Mouse (Mus musculus) NIH3T3 (cell line): ENCODE measurements around the gene Chmp4b.
A peak's percentile ranks its signal among the peaks of the same experiment; 100 is the strongest.

Source experiments
- DNase-seq: peaks from one replicate; pipeline ENCODE4 v3.0.0-alpha.2; 2012; ENCODE audit warnings: low read depth

The Chmp4b gene

GRCm38 (mm10) chr2:154684901-154685470 is 33.5 kb downstream of the Chmp4b start:
- no peak for DNase-seq

GRCm38 (mm10) chr2:154685772-154686171 is 34.3 kb downstream of the Chmp4b start:
- DNase-seq, result no peak

GRCm38 (mm10) chr2:154686819-154687218 is 35.3 kb downstream of the Chmp4b start:
- DNase-seq, result no peak

- no peak for DNase-seq
Observed at GRCm38 (mm10) chr2:154689391-154689790, 37.9 kb downstream of the Chmp4b start.

GRCm38 (mm10) chr2:154690959-154691358 is 39.5 kb downstream of the Chmp4b start:
- no peak for DNase-seq

- DNase-seq, result no peak
Observed at GRCm38 (mm10) chr2:154693186-154693940, 41.9 kb downstream of the Chmp4b start.

- DNase-seq, result no peak
Observed at GRCm38 (mm10) chr2:154693941-154694256, 42.4 kb downstream of the Chmp4b start.

GRCm38 (mm10) chr2:154695690-154696089 is 44.2 kb downstream of the Chmp4b start:
- DNase-seq, result no peak

GRCm38 (mm10) chr2:154696660-154697059 is 45.2 kb downstream of the Chmp4b start:
- peak; percentile 31 for DNase-seq

GRCm38 (mm10) chr2:154699360-154699759 is 47.9 kb downstream of the Chmp4b start:
- DNase-seq, result no peak

- no peak for DNase-seq
Observed at GRCm38 (mm10) chr2:154700177-154700576, 48.7 kb downstream of the Chmp4b start.

GRCm38 (mm10) chr2:154702637-154703315 is 51.3 kb downstream of the Chmp4b start:
- peak; percentile 89 for DNase-seq

GRCm38 (mm10) chr2:154706526-154707280 is 55.2 kb downstream of the Chmp4b start:
- no peak for DNase-seq

GRCm38 (mm10) chr2:154707284-154707683 is 55.8 kb downstream of the Chmp4b start:
- DNase-seq, result peak; percentile 33

GRCm38 (mm10) chr2:154707830-154708385 is 56.4 kb downstream of the Chmp4b start:
- peak; percentile 40 for DNase-seq

GRCm38 (mm10) chr2:154711701-154712100 is 60.2 kb downstream of the Chmp4b start:
- peak; percentile 33 for DNase-seq

- DNase-seq, result peak; percentile 78
Observed at GRCm38 (mm10) chr2:154712271-154712677, 60.8 kb downstream of the Chmp4b start.

- peak; percentile 55 for DNase-seq
Observed at GRCm38 (mm10) chr2:154713083-154713482, 61.6 kb downstream of the Chmp4b start.

GRCm38 (mm10) chr2:154713964-154714363 is 62.5 kb downstream of the Chmp4b start:
- DNase-seq, result no peak

GRCm38 (mm10) chr2:154716586-154716985 is 65.1 kb downstream of the Chmp4b start:
- DNase-seq, result no peak

GRCm38 (mm10) chr2:154717081-154717480 is 65.6 kb downstream of the Chmp4b start:
- peak; percentile 42 for DNase-seq
